In genomic region chr12:80260744-80261695, GRCm38 (mm10) we compare ENCODE assay signal across 8 mouse cellular contexts. TPM values are rescaled to one million over a fixed set of nuclear protein-coding genes. Genes with fewer than 3 reads are reported as not detected.
DNase-seq lines count a peak whose midpoint lies in the region; ATAC-seq and TF ChIP-seq lines count a peak whose summit lies in the region.

No protein-coding gene starts in this region.

- peak overlapping the region; percentile 71 for H3K4me2 ChIP-seq in liver, embryonic 11.5 days
- H3K4me2 ChIP-seq in neural tube, embryonic 13.5 days, result peak overlapping the region; percentile 82

- DNase-seq in heart, embryonic 10.5 days (ENCODE audit: low spot score), result peak; percentile 84
- no peak for DNase-seq in heart, adult 9 months (ENCODE audit: low spot score in 2 of 2)
- DNase-seq in heart, postnatal 4 days, result peak; percentile 67
- no peak for DNase-seq in liver, embryonic 11.5 days (ENCODE audit: low spot score)
- no peak for DNase-seq in urinary bladder, postnatal 14 days (ENCODE audit: low spot score)
- no peak for DNase-seq in left cerebral cortex, postnatal 10 days (ENCODE audit: extremely low spot score in 1 of 2, low spot score in 2 of 2)

- 14% methylated on average over 25 of the region's 25 CpGs for WGBS in heart, embryonic 10.5 days
- WGBS in bone marrow, adult 2 months, result 23% methylated on average over 25 of the region's 25 CpGs
- WGBS in liver, embryonic 11.5 days, result 16% methylated on average over 25 of the region's 25 CpGs
- 13% methylated on average over 25 of the region's 25 CpGs for WGBS in neural tube, embryonic 13.5 days

- H3K4me3 ChIP-seq in heart, embryonic 10.5 days, result peak overlapping the region; percentile 94
- H3K4me3 ChIP-seq in bone marrow, adult 2 months (replicated peaks; ENCODE audit: control insufficient read depth, low read depth, low read length), result peak overlapping the region; percentile 99
- peak overlapping the region; percentile 75 for H3K4me3 ChIP-seq in liver, embryonic 11.5 days (ENCODE audit: low read depth, low read length)
- H3K4me3 ChIP-seq in neural tube, embryonic 13.5 days, result peak overlapping the region; percentile 79

- peaks cover 30% of the 10 kb centered on the region for H3K4me1 ChIP-seq in heart, embryonic 10.5 days
- H3K4me1 ChIP-seq in bone marrow, adult 2 months (ENCODE audit: control insufficient read depth, insufficient read depth, low read length), result no peaks in the 10 kb centered on the region; the same call in 1 of the 2 replicates
- H3K4me1 ChIP-seq in liver, embryonic 11.5 days (replicated peaks; ENCODE audit: control insufficient read depth, insufficient read depth, low read length), result peaks cover 7% of the 10 kb centered on the region
- H3K4me1 ChIP-seq in neural tube, embryonic 13.5 days (replicated peaks), result peaks cover 30% of the 10 kb centered on the region

- intact Hi-C loops in left cerebral cortex, postnatal 10 days (cut with DNase I), result no loop called here

- TF ChIP-seq POLR2A in bone marrow, adult 2 months (IDR thresholded peaks at IDR 0.05; ENCODE audit: borderline replicate concordance, control insufficient read depth, low read depth, low read length), result no peak

- H3K9me3 ChIP-seq in heart, embryonic 10.5 days, result no peaks in the 10 kb centered on the region
- no peaks in the 10 kb centered on the region for H3K9me3 ChIP-seq in liver, embryonic 11.5 days (ENCODE audit: control insufficient read depth, low read length)
- no peaks in the 10 kb centered on the region for H3K9me3 ChIP-seq in neural tube, embryonic 13.5 days

- H3K9ac ChIP-seq in liver, embryonic 11.5 days (ENCODE audit: low read depth, low read length), result peak overlapping the region; percentile 45
- H3K9ac ChIP-seq in neural tube, embryonic 13.5 days, result peak overlapping the region; percentile 83

- H3K36me3 ChIP-seq in heart, embryonic 10.5 days, result no peaks in the 10 kb centered on the region
- no peaks in the 10 kb centered on the region for H3K36me3 ChIP-seq in liver, embryonic 11.5 days (ENCODE audit: control insufficient read depth, insufficient read depth, low read length)
- H3K36me3 ChIP-seq in neural tube, embryonic 13.5 days, result no peaks in the 10 kb centered on the region

- peak overlapping the region; percentile 98 for H3K27ac ChIP-seq in heart, embryonic 10.5 days
- H3K27ac ChIP-seq in bone marrow, adult 2 months (ENCODE audit: control insufficient read depth, insufficient read depth, low read depth, low read length, poor library complexity), result peak overlapping the region; percentile 52
- peak overlapping the region; percentile 16; the same call in 1 of the 2 replicates for H3K27ac ChIP-seq in liver, embryonic 11.5 days (ENCODE audit: low read depth, low read length)
- H3K27ac ChIP-seq in neural tube, embryonic 13.5 days (replicated peaks), result peak overlapping the region; percentile 90

- no peaks in the 10 kb centered on the region for H3K27me3 ChIP-seq in heart, embryonic 10.5 days (ENCODE audit: insufficient read depth, poor library complexity, severe bottlenecking)
- H3K27me3 ChIP-seq in liver, embryonic 11.5 days (replicated peaks; ENCODE audit: control insufficient read depth, insufficient read depth, low read length), result peaks cover 31% of the 10 kb centered on the region
- no peaks in the 10 kb centered on the region for H3K27me3 ChIP-seq in neural tube, embryonic 13.5 days

- no peak for TF ChIP-seq CTCF in bone marrow, adult 2 months (IDR thresholded peaks at IDR 0.05; ENCODE audit: control insufficient read depth, insufficient read depth, low read length)

- ATAC-seq in liver, embryonic 11.5 days (replicated peaks; ENCODE audit: low FRiP score), result no peak
- ATAC-seq in neural tube, embryonic 13.5 days (ENCODE audit: low read depth), result peak; percentile 26

RNA-seq across cellular contexts. Expression of gene Actn1, which starts 0.8 kb away (rescaled TPM):
- 62.6 and 67.8 TPM in 2 replicates for polyA plus RNA-seq in heart, embryonic 10.5 days (2016; fragmentation: Nextera tagmentation; extraction: Ambion mirVana)
- polyA plus RNA-seq in bone marrow, adult 2 months (2011; ENCODE audit: insufficient read depth, insufficient read length, low replicate concordance, missing spikeins), result 29.7 and 70.6 TPM in 2 replicates
- total RNA-seq in heart, postnatal 4 days (2021), result 100 to 1,000 TPM; 114 to 116 TPM
- polyA plus RNA-seq in liver, embryonic 11.5 days (2014; fragmentation: Nextera tagmentation; extraction: Ambion mirVana), result 27.9 and 28.3 TPM in 2 replicates
- polyA plus RNA-seq in neural tube, embryonic 13.5 days (2015; fragmentation: Nextera tagmentation; extraction: Ambion mirVana), result 8.8 and 10.2 TPM in 2 replicates
- total RNA-seq in left cerebral cortex, postnatal 10 days (2021), result 100 to 1,000 TPM in 1 of 2 experiments, 10 to 100 TPM in 1; 88.2 to 103 TPM

Comparison
In these comparisons a context has a peak if more than half of its experiments do, and no peak if none do; other contexts are left out.
1. DNase-seq: peak in heart, embryonic 10.5 days (single experiment) and heart, postnatal 4 days (single experiment); none in heart, adult 9 months (0 of 2), liver, embryonic 11.5 days (single experiment), urinary bladder, postnatal 14 days (single experiment) and left cerebral cortex, postnatal 10 days (0 of 2).
2. H3K27ac ChIP-seq: peak in every context shown above with its lines; median percentile 98 in heart, embryonic 10.5 days; 90 in neural tube, embryonic 13.5 days; 52 in bone marrow, adult 2 months; 16 in liver, embryonic 11.5 days.
3. Peak in every context shown above with its lines, with median percentiles within 50 percentile points of each other: H3K4me3 ChIP-seq.